Mouse (Mus musculus) C2C12 (cell line): ENCODE data around the gene Cdh22.

Experiments
- CEBPB ChIP-seq: IDR thresholded peaks from one replicate; pipeline ENCODE4 v1.6.1; 2011; ENCODE audit warnings: low read depth, mild to moderate bottlenecking, control low read depth, moderate library complexity
- CTCF ChIP-seq: IDR thresholded peaks from one replicate; pipeline ENCODE4 v1.5.1; 2011; ENCODE audit not compliant: control insufficient read depth, insufficient read depth, insufficient read length
- FOSL1 ChIP-seq: IDR thresholded peaks from one replicate; pipeline ENCODE4 v1.8.0; 2011; ENCODE audit warnings: mild to moderate bottlenecking, low read length; ENCODE audit not compliant: poor library complexity, insufficient read depth, severe bottlenecking
- MAX ChIP-seq: IDR thresholded peaks from one replicate; pipeline ENCODE4 v1.6.1; 2011; ENCODE audit warnings: mild to moderate bottlenecking, control low read depth
- MYOG ChIP-seq: IDR thresholded peaks from one replicate; pipeline ENCODE4 v1.6.1; 2011; ENCODE audit not compliant: control insufficient read depth, insufficient read length; ENCODE audit errors: extremely low read depth
- USF1 ChIP-seq: IDR thresholded peaks from one replicate; pipeline ENCODE4 v1.6.1; 2011; ENCODE audit warnings: low read depth, mild to moderate bottlenecking, control low read depth, moderate library complexity

DNA sequence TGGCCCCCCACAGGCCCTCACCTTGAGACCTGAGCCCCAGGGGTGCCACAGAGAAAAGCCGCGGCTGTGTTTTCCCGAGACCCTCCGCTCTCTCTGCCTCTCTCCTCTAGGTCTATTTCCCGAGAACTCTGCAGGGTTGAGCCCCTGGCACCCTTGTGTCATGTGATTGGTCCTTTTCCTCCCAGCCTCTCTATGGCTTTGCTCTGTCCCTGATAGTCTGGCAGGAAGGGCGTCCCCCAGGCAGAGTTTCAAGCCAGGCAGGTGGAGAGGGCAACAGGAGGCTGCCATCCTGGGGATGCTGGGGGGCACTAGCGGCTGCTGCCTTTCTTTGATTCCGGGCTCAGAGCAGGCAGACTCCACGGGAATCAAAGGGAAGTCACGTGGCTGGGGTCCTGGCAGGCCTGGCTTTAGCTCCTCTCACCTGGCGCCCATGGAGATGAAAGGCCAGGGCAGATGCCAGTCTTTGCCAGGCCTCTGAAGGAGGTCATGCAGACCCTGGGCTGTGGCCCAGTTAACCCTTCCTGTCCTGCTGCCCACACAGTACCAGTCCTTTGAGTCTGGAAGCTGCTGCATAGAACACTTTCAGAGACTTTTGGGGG is 8.6 kb upstream of the Cdh22 start:
- no peak for TF ChIP-seq CEBPB
- TF ChIP-seq CTCF, result no peak
- no peak for TF ChIP-seq MAX
- no peak for TF ChIP-seq MYOG
- no peak for TF ChIP-seq FOSL1
- no peak for TF ChIP-seq USF1
